Mouse (Mus musculus): ENCODE measurements around the gene Fbxo10. TPM values are rescaled to one million over a fixed set of nuclear protein-coding genes. Genes with fewer than 3 reads are reported as not detected.
"Not testable (repeated sequence)": the region's sequence is repeated elsewhere in the genome, so short reads cannot be mapped to it uniquely, and the experiment has no call there.

The Fbxo10 gene
- polyA plus RNA-seq, 1 experiment from 2014 or later: 18.0 TPM

DNA sequence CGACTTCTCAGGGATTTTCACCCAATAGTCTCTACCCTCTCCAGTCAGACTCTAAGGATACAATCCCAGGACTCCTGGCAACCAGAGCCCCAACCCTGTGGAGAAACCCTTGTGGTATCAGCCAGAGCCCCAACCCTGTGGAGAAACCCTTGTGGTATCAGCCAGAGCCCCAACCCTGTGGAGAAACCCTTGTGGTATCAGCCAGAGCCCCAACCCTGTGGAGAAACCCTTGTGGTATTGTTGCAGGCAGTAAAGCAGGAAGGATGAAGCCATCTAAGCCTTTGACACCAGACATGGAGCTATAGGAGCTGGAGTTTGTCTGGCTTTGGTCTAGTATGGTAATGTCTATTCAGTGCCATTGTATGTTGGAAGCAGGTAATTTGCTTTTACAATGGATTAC, 20.6 kb downstream of the Fbxo10 start:
- not testable (repeated sequence) for ATAC-seq; H3K36me3 ChIP-seq (ENCODE audit: control insufficient read depth, insufficient read depth, low read length)
- 63% methylated on average over 1 of the region's 1 CpGs for WGBS

DNA sequence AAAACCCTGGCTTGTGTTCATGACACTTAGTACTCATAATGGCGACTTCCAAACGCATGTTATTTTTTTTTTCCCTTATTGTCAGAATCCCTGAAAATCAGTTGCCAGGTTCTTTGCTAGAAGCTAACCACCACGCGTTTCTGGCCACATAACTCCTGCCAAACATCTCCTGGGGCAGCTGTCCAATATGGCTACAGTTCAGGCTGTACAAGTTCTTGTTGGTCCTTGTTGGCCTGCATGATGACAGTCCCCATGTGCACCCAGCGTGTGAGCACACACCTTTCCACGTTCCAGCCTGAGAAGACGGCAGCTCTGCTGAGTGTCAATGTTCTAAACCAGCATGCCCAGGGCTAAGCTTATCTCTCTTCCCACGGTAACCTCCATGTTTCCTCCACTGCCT, 29.0 kb downstream of the Fbxo10 start:
- Histone ChIP-seq H3K4me1 (ENCODE audit: control insufficient read depth, insufficient read depth, low read length) (no peaks in the 10 kb centered on the region), H3K36me3 (ENCODE audit: control insufficient read depth, insufficient read depth, low read length) (peaks cover 20% of the 10 kb centered on the region), H3K9ac (ENCODE audit: low read depth, low read length) (no peak overlapping the region), H3K4me3 (ENCODE audit: low read depth, low read length) (no peak overlapping the region), H3K9me3 (replicated peaks; ENCODE audit: control insufficient read depth, low read length, poor library complexity, severe bottlenecking) (no peaks in the 10 kb centered on the region), H3K4me2 (ENCODE audit: low read length) (no peak overlapping the region), H3K27me3 (ENCODE audit: control insufficient read depth, insufficient read depth, low read depth, low read length) (no peaks in the 10 kb centered on the region), H3K27ac (ENCODE audit: low read length) (no peak overlapping the region)
- WGBS: 88% methylated on average over 8 of the region's 8 CpGs
- ATAC-seq: no peak

More for the DNA sequence above, 20.6 kb downstream of the Fbxo10 start:
- H3K27me3 ChIP-seq (ENCODE audit: control insufficient read depth, insufficient read depth, low read depth, low read length); H3K9ac ChIP-seq (ENCODE audit: low read depth, low read length); H3K4me3 ChIP-seq (ENCODE audit: low read depth, low read length); H3K4me2 ChIP-seq (ENCODE audit: low read length); H3K4me1 ChIP-seq (ENCODE audit: control insufficient read depth, insufficient read depth, low read length); H3K9me3 ChIP-seq (replicated peaks; ENCODE audit: control insufficient read depth, low read length, poor library complexity, severe bottlenecking); H3K27ac ChIP-seq (ENCODE audit: low read length): not testable (repeated sequence)

GRCm38 (mm10) chr4:45054862-45055261, 29.5 kb downstream of the Fbxo10 start:
- Histone ChIP-seq H3K9ac (ENCODE audit: low read depth, low read length) (no peak overlapping the region), H3K4me1 (ENCODE audit: control insufficient read depth, insufficient read depth, low read length) (no peaks in the 10 kb centered on the region), H3K27me3 (ENCODE audit: control insufficient read depth, insufficient read depth, low read depth, low read length) (no peaks in the 10 kb centered on the region), H3K27ac (ENCODE audit: low read length) (no peak overlapping the region), H3K36me3 (ENCODE audit: control insufficient read depth, insufficient read depth, low read length) (peaks cover 20% of the 10 kb centered on the region), H3K4me2 (ENCODE audit: low read length) (no peak overlapping the region), H3K9me3 (replicated peaks; ENCODE audit: control insufficient read depth, low read length, poor library complexity, severe bottlenecking) (no peaks in the 10 kb centered on the region), H3K4me3 (ENCODE audit: low read depth, low read length) (no peak overlapping the region)
- ATAC-seq: no peak
- 66% methylated on average over 3 of the region's 3 CpGs for WGBS

GRCm38 (mm10) chr4:45047956-45048355, 36.4 kb downstream of the Fbxo10 start:
- Histone ChIP-seq H3K27me3 (ENCODE audit: control insufficient read depth, insufficient read depth, low read depth, low read length) (no peaks in the 10 kb centered on the region), H3K4me2 (ENCODE audit: low read length) (no peak overlapping the region), H3K27ac (ENCODE audit: low read length) (peak overlapping the region; percentile 19), H3K9me3 (replicated peaks; ENCODE audit: control insufficient read depth, low read length, poor library complexity, severe bottlenecking) (no peaks in the 10 kb centered on the region), H3K4me3 (ENCODE audit: low read depth, low read length) (no peak overlapping the region), H3K36me3 (ENCODE audit: control insufficient read depth, insufficient read depth, low read length) (peaks cover 11% of the 10 kb centered on the region), H3K9ac (ENCODE audit: low read depth, low read length) (no peak overlapping the region), H3K4me1 (ENCODE audit: control insufficient read depth, insufficient read depth, low read length) (no peaks in the 10 kb centered on the region; the same call in 1 of the 2 replicates)
- 59% methylated on average over 9 of the region's 9 CpGs for WGBS
- ATAC-seq: 0 out of 2 replicates have a peak, but pooled peaks have one; percentile 28

- no peak overlapping the region for H3K4me2 ChIP-seq (ENCODE audit: low read length)
- peak overlapping the region; percentile 19 for H3K27ac ChIP-seq (ENCODE audit: low read length)
- no peaks in the 10 kb centered on the region for H3K27me3 ChIP-seq (ENCODE audit: control insufficient read depth, insufficient read depth, low read depth, low read length)
- H3K9ac ChIP-seq (ENCODE audit: low read depth, low read length): no peak overlapping the region
- H3K36me3 ChIP-seq (ENCODE audit: control insufficient read depth, insufficient read depth, low read length): peaks cover 11% of the 10 kb centered on the region
- H3K9me3 ChIP-seq (replicated peaks; ENCODE audit: control insufficient read depth, low read length, poor library complexity, severe bottlenecking): no peaks in the 10 kb centered on the region
- WGBS: 80% methylated on average over 9 of the region's 9 CpGs
- no peaks in the 10 kb centered on the region; the same call in 1 of the 2 replicates for H3K4me1 ChIP-seq (ENCODE audit: control insufficient read depth, insufficient read depth, low read length)
- H3K4me3 ChIP-seq (ENCODE audit: low read depth, low read length): no peak overlapping the region
- no peak for ATAC-seq
These were observed 37.0 kb downstream of the Fbxo10 start for GRCm38 (mm10) chr4:45047286-45047887.

DNA sequence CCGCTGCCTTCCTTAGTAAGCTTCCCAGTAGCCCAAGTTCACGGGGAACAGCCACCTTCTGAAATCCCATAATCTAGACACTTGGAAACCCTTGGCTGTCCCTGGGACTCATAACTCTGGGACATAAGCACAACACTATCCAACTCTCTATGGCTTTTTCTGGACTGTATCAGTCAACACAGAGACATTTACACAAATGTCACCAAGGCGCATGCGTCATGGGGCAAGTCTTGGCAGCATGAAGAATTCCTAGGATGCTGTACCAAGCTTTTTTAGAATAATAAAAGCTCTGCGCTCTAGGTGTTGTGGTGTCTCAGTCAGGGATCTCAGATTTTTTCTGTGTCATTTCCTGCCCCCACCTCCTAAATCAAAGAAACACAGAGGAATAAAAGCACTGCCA, 37.7 kb downstream of the Fbxo10 start:
- no peaks in the 10 kb centered on the region for H3K9me3 ChIP-seq (replicated peaks; ENCODE audit: control insufficient read depth, low read length, poor library complexity, severe bottlenecking)
- no peak for ATAC-seq
- H3K36me3 ChIP-seq (ENCODE audit: control insufficient read depth, insufficient read depth, low read length): peaks cover 14% of the 10 kb centered on the region

DNA sequence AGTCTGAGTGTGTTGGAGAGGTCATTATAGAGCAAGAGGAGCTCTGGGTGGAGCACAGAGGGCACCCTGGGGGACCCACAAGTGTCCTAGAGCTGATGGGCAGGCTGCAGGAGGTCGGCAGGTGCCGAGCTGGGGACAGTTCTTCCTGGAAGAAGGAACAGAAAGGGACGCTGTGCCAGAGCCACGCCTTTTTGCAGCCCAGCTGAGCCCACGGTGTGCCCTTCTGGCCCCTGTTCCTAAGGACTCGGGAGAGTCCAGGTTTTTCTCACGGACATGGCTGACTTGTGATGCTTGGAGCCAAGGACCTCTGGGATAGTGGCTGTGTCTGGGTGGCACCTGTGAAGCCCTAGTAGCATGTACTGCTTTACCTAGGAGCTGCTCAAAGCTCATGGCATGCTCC, 43.6 kb downstream of the Fbxo10 start:
- ATAC-seq: no peak
- Histone ChIP-seq H3K27ac (ENCODE audit: low read length) (no peak overlapping the region), H3K4me3 (ENCODE audit: low read depth, low read length) (no peak overlapping the region), H3K27me3 (ENCODE audit: control insufficient read depth, insufficient read depth, low read depth, low read length) (no peaks in the 10 kb centered on the region), H3K4me2 (ENCODE audit: low read length) (no peak overlapping the region), H3K9ac (ENCODE audit: low read depth, low read length) (no peak overlapping the region), H3K4me1 (ENCODE audit: control insufficient read depth, insufficient read depth, low read length) (no peaks in the 10 kb centered on the region), H3K36me3 (ENCODE audit: control insufficient read depth, insufficient read depth, low read length) (peaks cover 24% of the 10 kb centered on the region), H3K9me3 (replicated peaks; ENCODE audit: control insufficient read depth, low read length, poor library complexity, severe bottlenecking) (no peaks in the 10 kb centered on the region)
- WGBS: 78% methylated on average over 7 of the region's 7 CpGs

More for the DNA sequence above, 37.7 kb downstream of the Fbxo10 start:
- no peaks in the 10 kb centered on the region for H3K27me3 ChIP-seq (ENCODE audit: control insufficient read depth, insufficient read depth, low read depth, low read length)
- no peak overlapping the region for H3K9ac ChIP-seq (ENCODE audit: low read depth, low read length)
- no peaks in the 10 kb centered on the region; the same call in 1 of the 2 replicates for H3K4me1 ChIP-seq (ENCODE audit: control insufficient read depth, insufficient read depth, low read length)
- 97% methylated on average over 5 of the region's 5 CpGs for WGBS
- H3K4me3 ChIP-seq (ENCODE audit: low read depth, low read length): no peak overlapping the region
- H3K4me2 ChIP-seq (ENCODE audit: low read length): no peak overlapping the region
- no peak overlapping the region for H3K27ac ChIP-seq (ENCODE audit: low read length)

DNA sequence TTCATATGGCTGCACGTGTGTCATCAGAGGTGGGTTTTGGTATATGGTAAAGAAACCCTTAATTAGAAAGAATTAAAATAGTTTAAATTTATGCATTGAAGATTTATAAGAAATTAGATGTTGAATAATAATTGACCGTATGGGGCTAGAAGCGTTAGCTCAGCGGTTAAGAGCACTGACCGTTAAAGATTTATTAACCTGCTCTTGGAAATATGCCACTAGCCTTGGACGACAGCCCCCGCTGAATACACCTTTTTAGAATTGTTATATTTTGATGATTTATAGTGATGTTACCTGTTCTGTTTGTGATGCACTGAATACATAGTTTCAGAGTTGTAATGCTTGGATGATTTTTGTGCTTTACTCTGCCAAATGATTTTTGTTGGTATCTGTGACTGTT, 44.9 kb downstream of the Fbxo10 start:
- H3K4me2 ChIP-seq (ENCODE audit: low read length); H3K27me3 ChIP-seq (ENCODE audit: control insufficient read depth, insufficient read depth, low read depth, low read length); H3K4me1 ChIP-seq (ENCODE audit: control insufficient read depth, insufficient read depth, low read length); H3K9me3 ChIP-seq (replicated peaks; ENCODE audit: control insufficient read depth, low read length, poor library complexity, severe bottlenecking); H3K9ac ChIP-seq (ENCODE audit: low read depth, low read length); H3K4me3 ChIP-seq (ENCODE audit: low read depth, low read length); H3K27ac ChIP-seq (ENCODE audit: low read length); ATAC-seq: not testable (repeated sequence)
- H3K36me3 ChIP-seq (ENCODE audit: control insufficient read depth, insufficient read depth, low read length): peaks cover 25% of the 10 kb centered on the region
- WGBS: 97% methylated on average over 7 of the region's 7 CpGs

DNA sequence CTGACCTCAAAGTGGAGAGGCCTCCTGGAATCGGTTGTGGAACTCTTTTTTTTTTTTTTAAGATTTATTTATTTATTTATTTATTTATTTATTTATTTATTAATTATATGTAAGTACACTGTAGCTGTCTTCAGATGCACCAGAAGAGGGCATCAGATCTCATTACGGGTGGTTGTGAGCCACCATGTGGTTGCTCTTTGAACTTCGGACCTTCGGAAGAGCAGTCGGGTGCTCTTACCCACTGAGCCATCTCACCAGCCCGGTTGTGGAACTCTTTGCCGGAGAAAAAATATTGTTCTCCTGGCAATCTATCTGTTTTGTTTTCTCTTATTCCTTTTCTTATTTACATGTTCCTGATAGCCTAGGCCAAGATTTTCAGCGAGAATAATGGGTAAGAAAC, 45.5 kb downstream of the Fbxo10 start:
- H3K4me2 ChIP-seq (ENCODE audit: low read length); ATAC-seq; H3K27me3 ChIP-seq (ENCODE audit: control insufficient read depth, insufficient read depth, low read depth, low read length); H3K9ac ChIP-seq (ENCODE audit: low read depth, low read length); H3K9me3 ChIP-seq (replicated peaks; ENCODE audit: control insufficient read depth, low read length, poor library complexity, severe bottlenecking); H3K27ac ChIP-seq (ENCODE audit: low read length); H3K4me3 ChIP-seq (ENCODE audit: low read depth, low read length); H3K4me1 ChIP-seq (ENCODE audit: control insufficient read depth, insufficient read depth, low read length): not testable (repeated sequence)
- WGBS: 58% methylated on average over 8 of the region's 8 CpGs
- peaks cover 22% of the 10 kb centered on the region for H3K36me3 ChIP-seq (ENCODE audit: control insufficient read depth, insufficient read depth, low read length)

Measured in midbrain, embryonic 16.5 days (tissue).